Mouse (Mus musculus) intestine, embryonic 14.5 days (tissue): ENCODE results near the gene Tmem132b. TPM values are rescaled to one million over a fixed set of nuclear protein-coding genes. Genes with fewer than 3 reads are reported as not detected.

Experiments used
- ATAC-seq: fragments of 200-750 bp; cut with Nextera tagmentation; replicated peaks from 2 replicates; pipeline ENCODE4 v1.8.0; 2017; ENCODE audit warnings: low read depth, moderate number of reproducible peaks, moderate TSS enrichment, moderate library complexity; ENCODE audit not compliant: low FRiP score, low TSS enrichment
- DNase-seq: peaks from one replicate; pipeline ENCODE4 v3.0.0-alpha.2; 2018; ENCODE audit warnings: low spot score
- H3K27ac ChIP-seq: fragments of 300-500 bp; sonication (generic); 2 replicates; pipeline ENCODE4 v1.5.1; 2014; ENCODE audit warnings: low read depth, mild to moderate bottlenecking, control low read depth
- H3K27me3 ChIP-seq: fragments of 300-500 bp; sonication (generic); replicated peaks from 2 replicates; pipeline ENCODE4 v1.6.1; 2014; ENCODE audit warnings: low read length, control low read depth; ENCODE audit not compliant: control insufficient read depth, insufficient read depth
- H3K36me3 ChIP-seq: fragments of 300-500 bp; sonication (generic); 2 replicates; pipeline ENCODE4 v1.6.1; 2014; ENCODE audit warnings: low read length, control low read depth; ENCODE audit not compliant: control insufficient read depth, insufficient read depth
- H3K4me1 ChIP-seq: fragments of 300-500 bp; sonication (generic); replicated peaks from 2 replicates; pipeline ENCODE4 v1.6.1; 2014; ENCODE audit warnings: low read length, control low read depth, mixed read lengths; ENCODE audit not compliant: control insufficient read depth, insufficient read depth
- H3K4me2 ChIP-seq: fragments of 300-500 bp; sonication (generic); 2 replicates; pipeline ENCODE4 v1.6.1; 2014; ENCODE audit warnings: low read length
- H3K4me3 ChIP-seq: fragments of 300-500 bp; sonication (generic); 2 replicates; pipeline ENCODE4 v1.5.1; 2014; ENCODE audit warnings: low read depth, low read length, control low read depth, mixed read lengths
- H3K9ac ChIP-seq: fragments of 300-500 bp; sonication (generic); 2 replicates; pipeline ENCODE4 v1.6.1; 2014; ENCODE audit warnings: mild to moderate bottlenecking, low read length
- H3K9me3 ChIP-seq: fragments of 300-500 bp; sonication (generic); 2 replicates; pipeline ENCODE4 v1.6.1; 2016; ENCODE audit warnings: low read length, control low read depth; ENCODE audit not compliant: control insufficient read depth
- WGBS: fragments of 180-500 bp; shearing (Covaris S2); extraction: QIAGEN DNeasy Blood & Tissue Kit; methylation state at CpG from one replicate; pipeline ENCODE4 v1.1.7; 2014; 5-methylcytosine and 5-hydroxymethylcytosine counted together
- polyA plus RNA-seq: library from polyadenylated mRNA; unstranded; fragments of >200 nt; fragmentation: Nextera tagmentation; extraction: Ambion mirVana; gene quantifications from 2 replicates; pipeline ENCODE4 v1.2.1, GENCODE M21; 2014

The Tmem132b gene
- polyA plus RNA-seq, 1 experiment from 2014 or later: 0.45 TPM

- no peak for DNase-seq
- H3K4me2 ChIP-seq: no peak overlapping the region
- H3K27ac ChIP-seq: no peak overlapping the region
- H3K4me1 ChIP-seq: no peaks in the 10 kb centered on the region
- H3K36me3 ChIP-seq: no peaks in the 10 kb centered on the region
- 70% methylated on average over 6 of the region's 6 CpGs for WGBS
- no peak for ATAC-seq
- no peak overlapping the region for H3K4me3 ChIP-seq
- H3K27me3 ChIP-seq: no peaks in the 10 kb centered on the region
- no peaks in the 10 kb centered on the region for H3K9me3 ChIP-seq
- no peak overlapping the region for H3K9ac ChIP-seq
Measured at GRCm38 (mm10) chr5:125766941-125767340, 235.4 kb downstream of the Tmem132b start.

GRCm38 (mm10) chr5:125767950-125768349, 236.4 kb downstream of the Tmem132b start:
- Histone ChIP-seq H3K4me3 (no peak overlapping the region), H3K4me2 (no peak overlapping the region), H3K9me3 (no peaks in the 10 kb centered on the region), H3K9ac (no peak overlapping the region), H3K27me3 (no peaks in the 10 kb centered on the region), H3K36me3 (no peaks in the 10 kb centered on the region), H3K4me1 (no peaks in the 10 kb centered on the region), H3K27ac (no peak overlapping the region)
- WGBS: 65% methylated on average over 1 of the region's 1 CpGs
- DNase-seq: no peak
- no peak for ATAC-seq

- H3K4me1 ChIP-seq: no peaks in the 10 kb centered on the region
- no peak overlapping the region for H3K9ac ChIP-seq
- H3K27ac ChIP-seq: no peak overlapping the region
- no peak overlapping the region for H3K4me2 ChIP-seq
- H3K36me3 ChIP-seq: no peaks in the 10 kb centered on the region
- no peaks in the 10 kb centered on the region for H3K27me3 ChIP-seq
- DNase-seq (no peak), ATAC-seq (no peak)
- no peak overlapping the region for H3K4me3 ChIP-seq
- no peaks in the 10 kb centered on the region for H3K9me3 ChIP-seq
- 94% methylated on average over 4 of the region's 4 CpGs for WGBS
Measured at GRCm38 (mm10) chr5:125772238-125772637, 240.7 kb downstream of the Tmem132b start.

DNA sequence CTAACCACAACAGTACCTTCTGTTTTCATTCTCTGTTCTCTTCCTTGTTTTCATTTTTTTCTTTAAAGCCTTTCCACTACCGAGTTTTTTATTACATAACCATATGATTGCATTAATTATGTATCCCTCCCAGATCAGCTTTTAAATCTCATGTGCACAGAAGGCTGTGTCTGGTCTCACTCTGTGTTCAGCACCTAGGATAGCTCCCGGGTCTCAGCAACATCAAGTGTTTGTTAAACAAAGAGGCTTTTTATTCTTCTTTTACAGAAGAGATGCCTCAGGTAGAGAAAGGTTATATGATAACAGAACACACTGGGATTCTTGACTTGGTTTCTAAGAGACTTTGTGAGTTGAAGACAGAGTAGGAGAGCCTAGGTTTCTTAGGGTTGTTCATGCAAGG, 241.2 kb downstream of the Tmem132b start:
- Histone ChIP-seq H3K9me3 (no peaks in the 10 kb centered on the region), H3K4me1 (no peaks in the 10 kb centered on the region), H3K9ac (no peak overlapping the region), H3K27ac (no peak overlapping the region), H3K36me3 (no peaks in the 10 kb centered on the region), H3K4me3 (no peak overlapping the region), H3K4me2 (no peak overlapping the region), H3K27me3 (no peaks in the 10 kb centered on the region)
- no peak for DNase-seq
- 41% methylated on average over 2 of the region's 2 CpGs for whole genome bisulfite sequencing
- ATAC-seq: no peak

GRCm38 (mm10) chr5:125780332-125780731, 248.8 kb downstream of the Tmem132b start:
- no peak overlapping the region for H3K27ac ChIP-seq
- no peak overlapping the region for H3K9ac ChIP-seq
- no peaks in the 10 kb centered on the region for H3K9me3 ChIP-seq
- ATAC-seq (no peak), DNase-seq (no peak)
- no peaks in the 10 kb centered on the region for H3K27me3 ChIP-seq
- H3K4me3 ChIP-seq: no peak overlapping the region
- no peaks in the 10 kb centered on the region for H3K4me1 ChIP-seq
- WGBS: 92% methylated on average over 1 of the region's 1 CpGs
- H3K4me2 ChIP-seq: no peak overlapping the region
- H3K36me3 ChIP-seq: no peaks in the 10 kb centered on the region

DNA sequence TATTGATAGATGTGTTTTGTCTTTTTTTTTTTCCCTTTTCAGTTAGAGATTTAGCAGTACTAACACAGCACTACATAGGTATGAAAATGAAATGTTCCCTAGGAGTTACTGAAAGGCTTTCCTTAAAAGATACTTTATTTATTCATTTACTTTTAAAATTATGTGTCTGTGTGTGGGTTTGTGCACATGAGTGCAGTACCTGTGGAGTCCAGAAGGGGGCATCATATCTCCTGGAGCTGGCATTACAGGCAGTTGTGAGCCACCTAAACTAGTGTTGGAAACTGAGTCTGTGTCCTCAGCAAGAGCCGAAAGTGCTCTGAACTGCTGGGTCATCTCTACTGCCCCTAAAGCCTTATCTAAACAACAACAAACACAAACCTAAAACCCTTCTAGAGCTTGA, 261.1 kb downstream of the Tmem132b start:
- no peaks in the 10 kb centered on the region for H3K9me3 ChIP-seq
- no peak overlapping the region for H3K4me2 ChIP-seq
- 88% methylated on average over 1 of the region's 1 CpGs for WGBS
- H3K27me3 ChIP-seq: no peaks in the 10 kb centered on the region
- H3K4me3 ChIP-seq: no peak overlapping the region
- no peak overlapping the region for H3K27ac ChIP-seq
- H3K9ac ChIP-seq: no peak overlapping the region
- no peaks in the 10 kb centered on the region for H3K4me1 ChIP-seq
- H3K36me3 ChIP-seq: no peaks in the 10 kb centered on the region
- DNase-seq (no peak), ATAC-seq (no peak)

DNA sequence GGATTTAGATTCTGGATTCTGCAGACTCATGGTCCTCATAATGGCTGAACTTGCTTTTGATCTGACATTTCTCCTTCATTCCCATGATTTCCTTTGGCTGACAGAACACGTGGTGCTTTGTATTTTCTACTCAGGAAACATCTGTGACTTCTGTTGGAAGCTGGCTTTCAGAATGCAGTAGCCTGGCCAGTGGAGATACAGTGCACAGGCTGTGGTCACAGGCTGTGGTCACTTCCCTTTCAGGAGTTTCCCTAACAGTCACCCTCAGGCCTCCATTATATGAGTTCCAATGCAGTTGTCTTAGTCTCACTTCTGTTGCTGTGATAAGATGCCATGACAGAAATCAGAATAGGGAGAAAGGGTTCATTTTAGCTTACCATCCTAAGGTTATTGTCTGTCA, 262.7 kb downstream of the Tmem132b start:
- no peak overlapping the region for H3K27ac ChIP-seq
- DNase-seq: no peak
- no peaks in the 10 kb centered on the region for H3K9me3 ChIP-seq
- no peaks in the 10 kb centered on the region for H3K36me3 ChIP-seq
- WGBS: 69% methylated on average over 1 of the region's 1 CpGs
- no peaks in the 10 kb centered on the region for H3K27me3 ChIP-seq
- no peak overlapping the region for H3K9ac ChIP-seq
- ATAC-seq: no peak
- H3K4me3 ChIP-seq: no peak overlapping the region
- no peaks in the 10 kb centered on the region for H3K4me1 ChIP-seq
- H3K4me2 ChIP-seq: no peak overlapping the region

- Histone ChIP-seq H3K27me3 (no peaks in the 10 kb centered on the region), H3K9me3 (no peaks in the 10 kb centered on the region), H3K4me2 (no peak overlapping the region), H3K4me3 (no peak overlapping the region), H3K27ac (no peak overlapping the region), H3K36me3 (no peaks in the 10 kb centered on the region), H3K4me1 (no peaks in the 10 kb centered on the region), H3K9ac (no peak overlapping the region)
- ATAC-seq (no peak), DNase-seq (no peak)
- WGBS: 45% methylated on average over 5 of the region's 5 CpGs
Measured at GRCm38 (mm10) chr5:125799622-125800021, 268.0 kb downstream of the Tmem132b start.

GRCm38 (mm10) chr5:125800025-125800424, 268.5 kb downstream of the Tmem132b start:
- 9% methylated on average over 11 of the region's 11 CpGs for WGBS
- Histone ChIP-seq H3K9me3 (no peaks in the 10 kb centered on the region), H3K27ac (no peak overlapping the region), H3K4me2 (no peak overlapping the region), H3K4me3 (no peak overlapping the region), H3K9ac (no peak overlapping the region), H3K36me3 (no peaks in the 10 kb centered on the region), H3K27me3 (no peaks in the 10 kb centered on the region), H3K4me1 (no peaks in the 10 kb centered on the region)
- ATAC-seq (no peak), DNase-seq (no peak)
